Mouse (Mus musculus) MEL (cell line): ENCODE results near the gene Sp6. TPM values are rescaled to one million over a fixed set of nuclear protein-coding genes. Genes with fewer than 3 reads are reported as not detected.

Source experiments
- DNase-seq: peaks from one replicate; pipeline ENCODE4 v3.0.0; 2011; ENCODE audit warnings: low read depth, low spot score
- H3K27ac ChIP-seq: 2 replicates; pipeline ENCODE4 v1.5.1; 2012; ENCODE audit warnings: low read depth, mild to moderate bottlenecking, control low read depth, low read length, moderate library complexity; ENCODE audit not compliant: control insufficient read depth
- H3K27me3 ChIP-seq, 2 experiments: fragments of 150-350 bp in 1 of 2; sonication (generic) in 1 of 2; 2 replicates each; pipeline ENCODE4 v1.6.1; 2012; ENCODE audit warnings: low read length in 2 of 2, mild to moderate bottlenecking in 2 of 2, improper control_type of control experiment in 1 of 2, moderate library complexity in 1 of 2; ENCODE audit not compliant: insufficient read depth in 2 of 2, control insufficient read depth in 1 of 2
- H3K36me3 ChIP-seq, 2 experiments: 2 replicates each; pipeline ENCODE4 v1.6.1; 2012 to 2014; ENCODE audit warnings: low read length in 2 of 2, improper control_type of control experiment in 1 of 2, inconsistent platforms in 1 of 2, mild to moderate bottlenecking in 1 of 2; ENCODE audit not compliant: insufficient read depth in 2 of 2, control insufficient read depth in 1 of 2
- H3K4me1 ChIP-seq, 2 experiments: fragments of 150-350 bp in 1 of 2; sonication (generic) in 1 of 2; 2 replicates each; pipeline ENCODE4 v1.6.1; 2012; ENCODE audit warnings: low read length in 2 of 2, improper control_type of control experiment in 1 of 2, mild to moderate bottlenecking in 1 of 2; ENCODE audit not compliant: insufficient read depth in 2 of 2, control insufficient read depth in 1 of 2
- H3K4me3 ChIP-seq, 2 experiments: fragments of 150-350 bp in 1 of 2; sonication (generic) in 1 of 2; 2 replicates each; pipeline ENCODE4 v1.5.1; 2012; ENCODE audit warnings: low read depth in 2 of 2, low read length in 2 of 2, mild to moderate bottlenecking in 2 of 2, moderate library complexity in 2 of 2, control low read depth in 1 of 2, improper control_type of control experiment in 1 of 2; ENCODE audit not compliant: control insufficient read depth in 1 of 2, insufficient read depth in 1 of 2
- H3K79me2 ChIP-seq: 2 replicates; pipeline ENCODE4 v1.6.1; 2012; ENCODE audit warnings: mild to moderate bottlenecking, low read length, moderate library complexity; ENCODE audit not compliant: control insufficient read depth, poor library complexity, insufficient read depth
- H3K9ac ChIP-seq: 2 replicates; pipeline ENCODE4 v1.6.1; 2012; ENCODE audit warnings: low read depth, mild to moderate bottlenecking, control low read depth, low read length, moderate library complexity; ENCODE audit not compliant: control insufficient read depth, poor library complexity, severe bottlenecking
- H3K9me3 ChIP-seq: fragments of 150-350 bp; sonication (generic); replicated peaks from 2 replicates; pipeline ENCODE4 v1.6.1; 2012; ENCODE audit warnings: mild to moderate bottlenecking, low read length, improper control_type of control experiment, moderate library complexity; ENCODE audit not compliant: insufficient read depth
- BHLHE40 ChIP-seq: IDR thresholded peaks from 2 replicates; pipeline ENCODE4 v1.6.1; 2012; ENCODE audit warnings: low read depth, mild to moderate bottlenecking, inconsistent platforms, low read length, improper control_type of control experiment, borderline replicate concordance
- CHD1 ChIP-seq: IDR thresholded peaks from 2 replicates; pipeline ENCODE4 v1.6.1; 2012; ENCODE audit warnings: low read depth, mild to moderate bottlenecking, inconsistent platforms, low read length, improper control_type of control experiment
- E2F4 ChIP-seq: IDR thresholded peaks from 2 replicates; pipeline ENCODE4 v1.6.1; 2011; ENCODE audit warnings: low read depth, low read length, improper control_type of control experiment, borderline replicate concordance
- ELF1 ChIP-seq: IDR thresholded peaks from 2 replicates; pipeline ENCODE4 v1.6.1; 2014; ENCODE audit warnings: low read depth, mild to moderate bottlenecking, inconsistent platforms, low read length, improper control_type of control experiment, moderate library complexity
- EP300 ChIP-seq, 2 experiments: IDR thresholded peaks; 2 replicates each; pipeline ENCODE4 v1.6.1; 2011; ENCODE audit warnings: improper control_type of control experiment in 2 of 2, low read length in 2 of 2, low read depth in 1 of 2, mild to moderate bottlenecking in 1 of 2
- ETS1 ChIP-seq: IDR thresholded peaks from 2 replicates; pipeline ENCODE4 v1.6.1; 2012; ENCODE audit warnings: low read depth, mild to moderate bottlenecking, inconsistent platforms, low read length, improper control_type of control experiment, moderate library complexity
- GABPA ChIP-seq: IDR thresholded peaks from 2 replicates; pipeline ENCODE4 v1.6.1; 2012; ENCODE audit warnings: low read depth, mild to moderate bottlenecking, inconsistent platforms, low read length, improper control_type of control experiment, moderate library complexity
- GATA1 ChIP-seq: IDR thresholded peaks from 2 replicates; pipeline ENCODE4 v1.6.1; 2011; ENCODE audit warnings: low read depth, low read length, improper control_type of control experiment
- HCFC1 ChIP-seq: IDR thresholded peaks from 2 replicates; pipeline ENCODE4 v1.6.1; 2012; ENCODE audit warnings: low read depth, mild to moderate bottlenecking, inconsistent platforms, low read length, improper control_type of control experiment, moderate library complexity
- JUND ChIP-seq: IDR thresholded peaks from 2 replicates; pipeline ENCODE4 v1.6.1; 2011; ENCODE audit warnings: low read depth, mild to moderate bottlenecking, improper control_type of control experiment, low read length
- KAT2A ChIP-seq: conservative IDR thresholded peaks from 2 replicates; pipeline ENCODE4 v1.6.1; 2012; ENCODE audit warnings: low read depth, low read length, improper control_type of control experiment, inconsistent platforms
- MAFK ChIP-seq: IDR thresholded peaks from 2 replicates; pipeline ENCODE4 v1.6.1; 2011; ENCODE audit warnings: low read depth, mild to moderate bottlenecking, low read length, improper control_type of control experiment, borderline replicate concordance
- MAX ChIP-seq: IDR thresholded peaks from 2 replicates; pipeline ENCODE4 v1.6.1; 2011; ENCODE audit warnings: low read length, improper control_type of control experiment
- MAZ ChIP-seq: IDR thresholded peaks from 2 replicates; pipeline ENCODE4 v1.6.1; 2012; ENCODE audit warnings: low read depth, mild to moderate bottlenecking, inconsistent platforms, low read length, improper control_type of control experiment
- MEF2A ChIP-seq: IDR thresholded peaks from 2 replicates; pipeline ENCODE4 v1.6.1; 2014; ENCODE audit warnings: low read depth, mild to moderate bottlenecking, inconsistent platforms, low read length, improper control_type of control experiment; ENCODE audit not compliant: poor library complexity, insufficient replicate concordance, severe bottlenecking; ENCODE audit errors: extremely low read depth
- MXI1 ChIP-seq: IDR thresholded peaks from 2 replicates; pipeline ENCODE4 v1.6.1; 2011; ENCODE audit warnings: mild to moderate bottlenecking, low read depth, low read length, improper control_type of control experiment
- MYB ChIP-seq: IDR thresholded peaks from 2 replicates; pipeline ENCODE4 v1.6.1; 2011; ENCODE audit warnings: mild to moderate bottlenecking, low read depth, low read length, improper control_type of control experiment
- MYC ChIP-seq: IDR thresholded peaks from 2 replicates; pipeline ENCODE4 v1.6.1; 2011; ENCODE audit warnings: low read depth, mild to moderate bottlenecking, low read length, improper control_type of control experiment, moderate library complexity
- NRF1 ChIP-seq: IDR thresholded peaks from 2 replicates; pipeline ENCODE4 v1.6.1; 2014; ENCODE audit warnings: low read depth, mild to moderate bottlenecking, inconsistent platforms, low read length, improper control_type of control experiment, moderate library complexity; ENCODE audit not compliant: poor library complexity, insufficient read depth, severe bottlenecking
- POLR2A ChIP-seq, 2 experiments: IDR thresholded peaks; 2 replicates each; pipeline ENCODE4 v1.6.1; 2011 to 2012; ENCODE audit warnings: low read length in 2 of 2, mild to moderate bottlenecking in 2 of 2, control low read depth in 1 of 2, improper control_type of control experiment in 1 of 2, low read depth in 1 of 2, moderate library complexity in 1 of 2; ENCODE audit not compliant: control insufficient read depth in 1 of 2, insufficient read depth in 1 of 2, poor library complexity in 1 of 2
- POLR2AphosphoS2 ChIP-seq: IDR thresholded peaks from 2 replicates; pipeline ENCODE4 v1.6.1; 2011; ENCODE audit warnings: low read length, improper control_type of control experiment
- POLR2AphosphoS5 ChIP-seq: IDR thresholded peaks from 2 replicates; pipeline ENCODE4 v1.6.1; 2012; ENCODE audit warnings: low read depth, borderline replicate concordance, mild to moderate bottlenecking, inconsistent platforms, low read length, moderate library complexity, mixed read lengths
- RAD21 ChIP-seq: IDR thresholded peaks from 2 replicates; pipeline ENCODE4 v1.6.1; 2011; ENCODE audit warnings: mild to moderate bottlenecking, low read depth, low read length, improper control_type of control experiment
- RCOR1 ChIP-seq: IDR thresholded peaks from 2 replicates; pipeline ENCODE4 v1.6.1; 2012; ENCODE audit warnings: low read depth, mild to moderate bottlenecking, inconsistent platforms, low read length, improper control_type of control experiment
- SIN3A ChIP-seq: IDR thresholded peaks from 2 replicates; pipeline ENCODE4 v1.6.1; 2012; ENCODE audit warnings: low read length, improper control_type of control experiment, inconsistent platforms
- SMC3 ChIP-seq: IDR thresholded peaks from 2 replicates; pipeline ENCODE4 v1.6.1; 2011; ENCODE audit warnings: low read depth, low read length, improper control_type of control experiment
- TAL1 ChIP-seq: IDR thresholded peaks from 2 replicates; pipeline ENCODE4 v1.6.1; 2012; ENCODE audit warnings: mild to moderate bottlenecking, inconsistent platforms, low read length, moderate library complexity, mixed read lengths
- TBP ChIP-seq: IDR thresholded peaks from 2 replicates; pipeline ENCODE4 v1.8.0; 2011; ENCODE audit warnings: low read depth, low read length, improper control_type of control experiment
- TCF12 ChIP-seq: IDR thresholded peaks from 2 replicates; pipeline ENCODE4 v1.6.1; 2014; ENCODE audit warnings: low read depth, mild to moderate bottlenecking, inconsistent platforms, low read length, improper control_type of control experiment, moderate library complexity
- UBTF ChIP-seq: IDR thresholded peaks from 2 replicates; pipeline ENCODE4 v1.6.1; 2012; ENCODE audit warnings: low read depth, mild to moderate bottlenecking, inconsistent platforms, low read length, improper control_type of control experiment, moderate library complexity, borderline replicate concordance; ENCODE audit not compliant: insufficient read depth
- USF1 ChIP-seq: IDR thresholded peaks from 2 replicates; pipeline ENCODE4 v1.6.1; 2014; ENCODE audit warnings: low read depth, mild to moderate bottlenecking, inconsistent platforms, low read length, improper control_type of control experiment, moderate library complexity
- USF2 ChIP-seq, 2 experiments: IDR thresholded peaks; 2 replicates each; pipeline ENCODE4 v1.6.1; 2011 to 2012; ENCODE audit warnings: improper control_type of control experiment in 2 of 2, low read length in 2 of 2, borderline replicate concordance in 1 of 2, inconsistent platforms in 1 of 2, low read depth in 1 of 2, mild to moderate bottlenecking in 1 of 2; ENCODE audit not compliant: insufficient read depth in 1 of 2
- ZC3H11A ChIP-seq: IDR thresholded peaks from 2 replicates; pipeline ENCODE4 v1.6.1; 2012; ENCODE audit warnings: low read depth, mild to moderate bottlenecking, inconsistent platforms, low read length, improper control_type of control experiment
- ZKSCAN1 ChIP-seq: IDR thresholded peaks from 2 replicates; pipeline ENCODE4 v1.6.1; 2012; ENCODE audit warnings: low read depth, mild to moderate bottlenecking, inconsistent platforms, low read length, improper control_type of control experiment, moderate library complexity
- ZMIZ1 ChIP-seq: IDR thresholded peaks from 2 replicates; pipeline ENCODE4 v1.6.1; 2012; ENCODE audit warnings: low read depth, mild to moderate bottlenecking, inconsistent platforms, low read length, improper control_type of control experiment, moderate library complexity
- ZNF384 ChIP-seq: IDR thresholded peaks from 2 replicates; pipeline ENCODE4 v1.6.1; 2012; ENCODE audit warnings: low read depth, mild to moderate bottlenecking, inconsistent platforms, low read length, improper control_type of control experiment
- polyA plus RNA-seq, 2 experiments: library from polyadenylated mRNA; stranded (reverse) in 1 of 2; unstranded in 1 of 2; fragments of >175 nt in 1 of 2; fragments of >200 nt in 1 of 2; gene quantifications; 2 replicates each; pipeline versions ENCODE4 v1.2.1 to v1.2.4; 2012; ENCODE audit warnings: low replicate concordance in 2 of 2, low read depth in 1 of 2; ENCODE audit not compliant: insufficient read length in 2 of 2, insufficient read depth in 1 of 2, missing spikeins in 1 of 2
- total RNA-seq: library from RNA; depleted of rRNA; stranded (reverse); fragments of 300-350 nt; gene quantifications from 2 replicates; pipeline ENCODE4 v1.2.3, GENCODE M21; 2012

Gene Sp6
- total and polyA plus RNA-seq, 3 experiments = 0.04 TPM; not detected in 2

DNA sequence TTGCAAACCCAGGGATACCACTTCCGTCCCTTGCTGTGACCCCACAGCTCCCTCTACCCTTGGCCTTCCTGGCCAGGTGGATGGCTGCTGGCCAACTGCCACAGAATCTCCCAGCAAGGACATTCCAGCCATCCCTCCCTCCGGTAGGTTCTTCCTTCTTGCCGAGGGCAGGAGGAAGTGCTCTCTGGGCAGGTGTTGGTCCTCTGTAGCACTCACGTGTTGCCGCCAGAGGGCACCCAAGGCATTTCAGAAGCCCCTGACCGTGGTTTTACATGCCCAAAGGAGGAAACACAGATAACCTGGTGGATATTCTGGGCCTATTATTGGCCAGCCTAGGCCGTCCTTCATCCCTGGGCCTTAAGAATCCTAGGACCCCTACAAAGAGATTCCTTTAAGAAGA lies 30.8 kb upstream of the Sp6 start:
- no peak overlapping the region for H3K9ac ChIP-seq
- H3K4me3 ChIP-seq = no peak overlapping the region
- no peaks in the 10 kb centered on the region for H3K9me3 ChIP-seq
- H3K79me2 ChIP-seq = peaks cover 2% of the 10 kb centered on the region; the same call in 1 of the 2 replicates
- DNase-seq = peak; percentile 92
- H3K4me1 ChIP-seq = peaks cover 5 to 14% of the 10 kb centered on the region in 2 experiments
- peaks cover 0 to 4% of the 10 kb centered on the region in 2 experiments; a peak in 2 of 4 replicates for H3K27me3 ChIP-seq
- H3K27ac ChIP-seq = no peak overlapping the region
- H3K36me3 ChIP-seq = peaks cover 0 to 5% of the 10 kb centered on the region in 2 experiments; a peak in 2 of 4 replicates
- TF ChIP-seq CHD1 (no peak), RCOR1 (peak; percentile 41; the same call in 1 of the 2 replicates), GABPA (no peak), SMC3 (peak; percentile 100), POLR2AphosphoS5 (no peak), MAZ (peak; percentile 86; the same call in 1 of the 2 replicates), MAX (peak; percentile 86), ZMIZ1 (no peak), ZKSCAN1 (no peak), TCF12 (0 out of 2 replicates have a peak, but pooled peaks have one; percentile 27), EP300 (IDR thresholded peaks at IDR 0.05; ENCODE audit: low read depth in 1 of 2, low read length in 2 of 2) (no peak), POLR2AphosphoS2 (no peak), MEF2A (no peak), UBTF (no peak), ZNF384 (peak; percentile 49; the same call in 1 of the 2 replicates), POLR2A (IDR thresholded peaks at IDR 0.05; ENCODE audit: control insufficient read depth in 1 of 2, insufficient read depth in 1 of 2, low read depth in 1 of 2, low read length in 2 of 2, poor library complexity in 1 of 2) (no peak), GATA1 (peak; percentile 48; the same call in 1 of the 2 replicates), ETS1 (peak; percentile 24; the same call in 1 of the 2 replicates), MXI1 (peak; percentile 49; the same call in 1 of the 2 replicates), HCFC1 (peak; percentile 56; the same call in 1 of the 2 replicates), NRF1 (no peak), MAFK (no peak), KAT2A (no peak), ELF1 (peak; percentile 69), USF2 (IDR thresholded peaks at IDR 0.05; ENCODE audit: borderline replicate concordance in 1 of 2, insufficient read depth in 1 of 2, low read depth in 1 of 2, low read length in 2 of 2) (no peak), JUND (peak; percentile 59; the same call in 1 of the 2 replicates), MYB (no peak), RAD21 (no peak; the same call in none of the 2 replicates), USF1 (peak; percentile 67), E2F4 (no peak), MYC (peak; percentile 87), ZC3H11A (peak; percentile 100), TAL1 (no peak), SIN3A (peak; percentile 84), TBP (0 out of 2 replicates have a peak, but pooled peaks have one; percentile 22), BHLHE40 (peak; percentile 39; the same call in 1 of the 2 replicates)
